ENCODE assay signal across 9 mouse cellular contexts in genomic region chr14:25593876-25594275, GRCm38 (mm10).
DNase-seq lines count a peak whose midpoint lies in the region; ATAC-seq and TF ChIP-seq lines count a peak whose summit lies in the region.
"Had no signal": no experiment of that assay in that cellular context is flagged by ENCODE, and none has a peak within 500 bp of the region (broad histone marks: within the 10 kb centered on the region; RNA-seq: fewer than 3 reads in every experiment).

No protein-coding gene starts in this region.

- no peaks in the 10 kb centered on the region for H3K9me3 ChIP-seq in embryonic facial prominence, embryonic 12.5 days
- H3K9me3 ChIP-seq in hindbrain, embryonic 14.5 days (ENCODE audit: control insufficient read depth, low read length) = no peaks in the 10 kb centered on the region
- H3K9me3 ChIP-seq in midbrain, postnatal 0 days (ENCODE audit: low read length) = no peaks in the 10 kb centered on the region
- H3K9me3 ChIP-seq: liver, embryonic 15.5 days had no signal

- DNase-seq in right cerebral cortex, postnatal 25 days = peak; percentile 28
- DNase-seq in right cerebral cortex, postnatal 4 days = no peak
- no peak for DNase-seq in hindbrain, embryonic 14.5 days (ENCODE audit: low spot score)
- DNase-seq in midbrain, postnatal 0 days (ENCODE audit: low spot score) = no peak
- no peak for DNase-seq in adrenal gland, postnatal 36 days
- no peak for DNase-seq in liver

- ATAC-seq in embryonic facial prominence, embryonic 12.5 days (ENCODE audit: insufficient number of reproducible peaks, insufficient read depth, low FRiP score, low TSS enrichment) = no peak
- ATAC-seq in hindbrain, embryonic 14.5 days (ENCODE audit: low FRiP score) = no peak
- ATAC-seq in midbrain, postnatal 0 days (ENCODE audit: low FRiP score) = no peak
- ATAC-seq in inflammation-experienced regulatory T-cells, adult 6 months = no peak

- H3K27ac ChIP-seq in embryonic facial prominence, embryonic 12.5 days = peak overlapping the region; percentile 74
- H3K27ac ChIP-seq in hindbrain, embryonic 14.5 days = peak overlapping the region; percentile 74
- peak overlapping the region; percentile 68 for H3K27ac ChIP-seq in midbrain, postnatal 0 days (ENCODE audit: low read depth, low read length)
- H3K27ac ChIP-seq: liver, embryonic 15.5 days had no signal

- H3K27me3 ChIP-seq in embryonic facial prominence, embryonic 12.5 days = no peaks in the 10 kb centered on the region
- H3K27me3 ChIP-seq in hindbrain, embryonic 14.5 days (ENCODE audit: control insufficient read depth, insufficient read depth, low read length) = no peaks in the 10 kb centered on the region
- no peaks in the 10 kb centered on the region for H3K27me3 ChIP-seq in midbrain, postnatal 0 days (ENCODE audit: insufficient read depth, low read length)
- H3K27me3 ChIP-seq: liver, embryonic 15.5 days had no signal

- 54% methylated on average over 8 of the region's 8 CpGs for WGBS in embryonic facial prominence, embryonic 12.5 days
- WGBS in hindbrain, embryonic 14.5 days = 52% methylated on average over 8 of the region's 8 CpGs
- 51% methylated on average over 8 of the region's 8 CpGs for WGBS in midbrain, postnatal 0 days

- H3K4me3 ChIP-seq in embryonic facial prominence, embryonic 12.5 days = no peak overlapping the region
- H3K4me3 ChIP-seq in hindbrain, embryonic 14.5 days (replicated peaks; ENCODE audit: low read length) = no peak overlapping the region
- H3K4me3 ChIP-seq in midbrain, postnatal 0 days (ENCODE audit: low read depth, low read length) = no peak overlapping the region
- H3K4me3 ChIP-seq: liver, embryonic 15.5 days had no signal

- no peak overlapping the region for H3K9ac ChIP-seq in embryonic facial prominence, embryonic 12.5 days
- peak overlapping the region; percentile 28; the same call in 1 of the 2 replicates for H3K9ac ChIP-seq in hindbrain, embryonic 14.5 days
- H3K9ac ChIP-seq in midbrain, postnatal 0 days (replicated peaks; ENCODE audit: low read length, poor library complexity, severe bottlenecking) = no peak overlapping the region
- H3K9ac ChIP-seq: liver, embryonic 15.5 days had no signal

- no peak overlapping the region for H3K4me2 ChIP-seq in embryonic facial prominence, embryonic 12.5 days (replicated peaks)
- no peak overlapping the region for H3K4me2 ChIP-seq in hindbrain, embryonic 14.5 days (replicated peaks)
- H3K4me2 ChIP-seq in midbrain, postnatal 0 days (ENCODE audit: low read depth, low read length, poor library complexity, severe bottlenecking) = no peak overlapping the region
- H3K4me2 ChIP-seq: liver, embryonic 15.5 days had no signal

- TF ChIP-seq CTCF in midbrain, postnatal 0 days (IDR thresholded peaks at IDR 0.05) = no peak

- peaks cover 30% of the 10 kb centered on the region for H3K36me3 ChIP-seq in embryonic facial prominence, embryonic 12.5 days
- H3K36me3 ChIP-seq in hindbrain, embryonic 14.5 days (replicated peaks; ENCODE audit: control insufficient read depth, insufficient read depth) = peaks cover 16% of the 10 kb centered on the region
- 0 out of 2 replicates have a peak, but pooled peaks cover 8% of the 10 kb centered on the region for H3K36me3 ChIP-seq in midbrain, postnatal 0 days (ENCODE audit: insufficient read depth, low read length)

- peaks cover 42% of the 10 kb centered on the region for H3K4me1 ChIP-seq in embryonic facial prominence, embryonic 12.5 days
- H3K4me1 ChIP-seq in hindbrain, embryonic 14.5 days (replicated peaks; ENCODE audit: control insufficient read depth, insufficient read depth, low read length) = peaks cover 40% of the 10 kb centered on the region
- peaks cover 26% of the 10 kb centered on the region for H3K4me1 ChIP-seq in midbrain, postnatal 0 days (ENCODE audit: insufficient read depth, low read length)
